Mouse (Mus musculus) limb, embryonic 11.5 days (tissue): ENCODE results near the gene Cxcl15. TPM values are rescaled to one million over a fixed set of nuclear protein-coding genes. Genes with fewer than 3 reads are reported as not detected.
A peak's percentile ranks its signal among the peaks of the same experiment; 100 is the strongest.

Experiments used
- ATAC-seq: fragments of 200-750 bp; cut with Nextera tagmentation; 2 replicates; pipeline ENCODE4 v1.8.0; 2017; ENCODE audit warnings: low read depth; ENCODE audit not compliant: insufficient number of reproducible peaks, low FRiP score, low TSS enrichment
- DNase-seq: peaks from one replicate; pipeline ENCODE4 v3.0.0-alpha.2; 2015; ENCODE audit warnings: low spot score
- H3K27ac ChIP-seq: fragments of 300-500 bp; sonication (generic); replicated peaks from 2 replicates; pipeline ENCODE4 v1.5.1; 2014; ENCODE audit warnings: low read depth, mild to moderate bottlenecking, low read length
- H3K27me3 ChIP-seq: fragments of 300-500 bp; sonication (generic); 2 replicates; pipeline ENCODE4 v1.6.1; 2014; ENCODE audit warnings: mild to moderate bottlenecking, low read length, mixed read lengths; ENCODE audit not compliant: control insufficient read depth, insufficient read depth
- H3K36me3 ChIP-seq: fragments of 300-500 bp; sonication (generic); 2 replicates; pipeline ENCODE4 v1.6.1; 2014; ENCODE audit warnings: mild to moderate bottlenecking, low read length, moderate library complexity, mixed read lengths; ENCODE audit not compliant: control insufficient read depth, insufficient read depth
- H3K4me1 ChIP-seq: fragments of 300-500 bp; sonication (generic); 2 replicates; pipeline ENCODE4 v1.6.1; 2014; ENCODE audit warnings: low read length, mixed read lengths; ENCODE audit not compliant: control insufficient read depth, insufficient read depth
- H3K4me2 ChIP-seq: fragments of 300-500 bp; sonication (generic); 2 replicates; pipeline ENCODE4 v1.6.1; 2014; ENCODE audit warnings: low read depth, mild to moderate bottlenecking, moderate library complexity; ENCODE audit not compliant: severe bottlenecking
- H3K4me3 ChIP-seq: fragments of 300-500 bp; sonication (generic); 2 replicates; pipeline ENCODE4 v1.5.1; 2014; ENCODE audit warnings: low read depth, low read length
- H3K9ac ChIP-seq: fragments of 300-500 bp; sonication (generic); 2 replicates; pipeline ENCODE4 v1.6.1; 2014; ENCODE audit warnings: mild to moderate bottlenecking, low read length
- H3K9me3 ChIP-seq: fragments of 300-500 bp; sonication (generic); 2 replicates; pipeline ENCODE4 v1.6.1; 2016; ENCODE audit warnings: low read length; ENCODE audit not compliant: control insufficient read depth
- WGBS: fragments of 180-500 bp; shearing (Covaris S2); extraction: QIAGEN DNeasy Blood & Tissue Kit; methylation state at CpG from one replicate; pipeline ENCODE4 v1.1.7; 2014; 5-methylcytosine and 5-hydroxymethylcytosine counted together
- polyA plus RNA-seq: library from polyadenylated mRNA; unstranded; fragments of >200 nt; fragmentation: Nextera tagmentation; extraction: Ambion mirVana; gene quantifications from 2 replicates; pipeline ENCODE4 v1.2.1, GENCODE M21; 2014

Cxcl15 gene
- polyA plus RNA-seq, result 0.09 TPM in 1 of 2 replicates, not detected in the other

- Histone ChIP-seq H3K27ac (no peak within 1 kb of the TSS), H3K4me3 (no peak within 1 kb of the TSS), H3K36me3 (no peaks in the 10 kb centered on the region), H3K9ac (no peak within 1 kb of the TSS), H3K4me1 (peaks cover 6% of the 10 kb centered on the region; the same call in 1 of the 2 replicates), H3K9me3 (no peaks in the 10 kb centered on the region), H3K27me3 (no peaks in the 10 kb centered on the region), H3K4me2 (no peak within 1 kb of the TSS)
- WGBS, result 70% methylated on average over 5 of the region's 5 CpGs
- no peak for DNase-seq
- no peak for ATAC-seq
Observed at GRCm38 (mm10) chr5:90794195-90794625, at the start of gene Cxcl15. Cxcl15 (plus strand) TSS chr5:90794534.

- ATAC-seq (no peak), DNase-seq (no peak)
- no peak overlapping the region for H3K4me3 ChIP-seq
- no peak overlapping the region for H3K4me2 ChIP-seq
- H3K4me1 ChIP-seq, result peaks cover 9% of the 10 kb centered on the region
- H3K27ac ChIP-seq, result no peak overlapping the region
- WGBS, result 94% methylated on average over 1 of the region's 1 CpGs
- no peak overlapping the region for H3K9ac ChIP-seq
- H3K36me3 ChIP-seq, result no peaks in the 10 kb centered on the region
- H3K27me3 ChIP-seq, result no peaks in the 10 kb centered on the region
- no peaks in the 10 kb centered on the region for H3K9me3 ChIP-seq
Observed at GRCm38 (mm10) chr5:90753934-90754333, 40.4 kb upstream of the Cxcl15 start.

GRCm38 (mm10) chr5:90758020-90758605 lies 36.2 kb upstream of the Cxcl15 start:
- no peaks in the 10 kb centered on the region for H3K36me3 ChIP-seq
- no peak overlapping the region for H3K9ac ChIP-seq
- DNase-seq (no peak), ATAC-seq (no peak)
- no peak overlapping the region for H3K27ac ChIP-seq
- no peak overlapping the region for H3K4me2 ChIP-seq
- WGBS, result 47% methylated on average over 5 of the region's 5 CpGs
- no peaks in the 10 kb centered on the region for H3K9me3 ChIP-seq
- peaks cover 12% of the 10 kb centered on the region for H3K4me1 ChIP-seq
- H3K27me3 ChIP-seq, result peaks cover 4% of the 10 kb centered on the region
- no peak overlapping the region for H3K4me3 ChIP-seq

GRCm38 (mm10) chr5:90759077-90760065 lies 35.0 kb upstream of the Cxcl15 start, which contains the start of gene Cxcl5:
Cxcl5 (plus strand) TSS chr5:90759360.
- DNase-seq (peak; percentile 42), ATAC-seq (no peak)
- peaks cover 4% of the 10 kb centered on the region for H3K27me3 ChIP-seq
- peak within 1 kb of the TSS; percentile 63 for H3K4me2 ChIP-seq
- no peak within 1 kb of the TSS for H3K27ac ChIP-seq
- no peaks in the 10 kb centered on the region for H3K9me3 ChIP-seq
- H3K36me3 ChIP-seq, result no peaks in the 10 kb centered on the region
- no peak within 1 kb of the TSS for H3K9ac ChIP-seq
- 7% methylated on average over 32 of the region's 32 CpGs for WGBS
- peak within 1 kb of the TSS; percentile 29 for H3K4me3 ChIP-seq
- H3K4me1 ChIP-seq, result peaks cover 12% of the 10 kb centered on the region

- Histone ChIP-seq H3K4me2 (no peak overlapping the region), H3K27me3 (peaks cover 4% of the 10 kb centered on the region), H3K27ac (no peak overlapping the region), H3K36me3 (no peaks in the 10 kb centered on the region), H3K4me3 (no peak overlapping the region), H3K4me1 (peaks cover 12% of the 10 kb centered on the region), H3K9me3 (no peaks in the 10 kb centered on the region), H3K9ac (no peak overlapping the region)
- 83% methylated on average over 4 of the region's 4 CpGs for WGBS
- no peak for DNase-seq
- ATAC-seq, result no peak
Observed at GRCm38 (mm10) chr5:90760303-90760702, 34.0 kb upstream of the Cxcl15 start.

GRCm38 (mm10) chr5:90760844-90761243 lies 33.5 kb upstream of the Cxcl15 start:
- Histone ChIP-seq H3K9ac (no peak overlapping the region), H3K27ac (no peak overlapping the region), H3K4me1 (peaks cover 12% of the 10 kb centered on the region), H3K27me3 (peaks cover 4% of the 10 kb centered on the region), H3K9me3 (no peaks in the 10 kb centered on the region), H3K36me3 (no peaks in the 10 kb centered on the region), H3K4me3 (no peak overlapping the region), H3K4me2 (no peak overlapping the region)
- ATAC-seq, result no peak
- 89% methylated on average over 2 of the region's 2 CpGs for WGBS
- no peak for DNase-seq

- no peaks in the 10 kb centered on the region for H3K9me3 ChIP-seq
- no peak overlapping the region for H3K4me3 ChIP-seq
- no peak overlapping the region for H3K27ac ChIP-seq
- peaks cover 4% of the 10 kb centered on the region for H3K27me3 ChIP-seq
- ATAC-seq (no peak), DNase-seq (no peak)
- 86% methylated on average over 3 of the region's 3 CpGs for WGBS
- H3K4me1 ChIP-seq, result peaks cover 12% of the 10 kb centered on the region
- no peak overlapping the region for H3K4me2 ChIP-seq
- H3K9ac ChIP-seq, result no peak overlapping the region
- H3K36me3 ChIP-seq, result no peaks in the 10 kb centered on the region
Observed at GRCm38 (mm10) chr5:90761834-90762233, 32.5 kb upstream of the Cxcl15 start.

- DNase-seq (no peak), ATAC-seq (no peak)
- Histone ChIP-seq H3K9ac (no peak overlapping the region), H3K4me2 (no peak overlapping the region), H3K36me3 (no peaks in the 10 kb centered on the region), H3K27ac (no peak overlapping the region), H3K4me1 (0 out of 2 replicates have a peak, but pooled peaks cover 2% of the 10 kb centered on the region), H3K4me3 (no peak overlapping the region), H3K9me3 (no peaks in the 10 kb centered on the region), H3K27me3 (peaks cover 4% of the 10 kb centered on the region)
- WGBS, result 64% methylated on average over 12 of the region's 12 CpGs
Observed at GRCm38 (mm10) chr5:90763912-90764665, 30.2 kb upstream of the Cxcl15 start.
